Mouse (Mus musculus) layer of hippocampus, adult 18-20 months (tissue): Measurements from ENCODE around the gene Gm17019. TPM values are rescaled to one million over a fixed set of nuclear protein-coding genes. Genes with fewer than 3 reads are reported as not detected.
"Not testable (repeated sequence)": the region's sequence is repeated elsewhere in the genome, so short reads cannot be mapped to it uniquely, and the experiment has no call there.

Experiments
- DNase-seq, 2 experiments: peaks; one replicate each; pipeline ENCODE4 v3.0.0; 2022; ENCODE audit warnings: low spot score in 2 of 2
- long read RNA-seq: library from polyadenylated mRNA; stranded (forward); transcript quantifications from one replicate; pipeline ENCODE4 v2.0.0, GENCODE M21; 2021
- total RNA-seq, 2 experiments: library from RNA; stranded (reverse); gene quantifications; 2 replicates each; pipeline ENCODE4 v1.2.3; 2021

The Gm17019 gene
- total RNA-seq, result not detected
- long read RNA-seq, result 0 reads

- not testable (repeated sequence) for DNase-seq
Observed at GRCm38 (mm10) chr5:15032898-15033297, at the start of gene Gm17019. Gm17019 (minus strand) TSS chr5:15032998.

DNA sequence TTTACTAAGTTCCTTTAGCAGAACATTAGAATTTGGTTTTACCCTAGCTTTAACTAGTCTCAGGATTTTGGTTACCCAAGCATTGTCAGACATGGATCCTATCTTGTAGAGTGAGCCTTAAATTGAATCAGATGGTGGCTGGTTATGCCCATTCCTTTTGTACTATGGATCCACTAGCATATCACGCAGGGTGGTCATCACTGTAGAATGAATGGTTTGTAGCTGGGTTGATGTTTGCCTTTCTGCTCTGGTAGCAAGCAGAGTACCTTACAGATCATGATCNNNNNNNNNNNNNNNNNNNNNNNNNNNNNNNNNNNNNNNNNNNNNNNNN, 29.6 kb upstream of the Gm17019 start:
- not testable (repeated sequence) for DNase-seq

DNA sequence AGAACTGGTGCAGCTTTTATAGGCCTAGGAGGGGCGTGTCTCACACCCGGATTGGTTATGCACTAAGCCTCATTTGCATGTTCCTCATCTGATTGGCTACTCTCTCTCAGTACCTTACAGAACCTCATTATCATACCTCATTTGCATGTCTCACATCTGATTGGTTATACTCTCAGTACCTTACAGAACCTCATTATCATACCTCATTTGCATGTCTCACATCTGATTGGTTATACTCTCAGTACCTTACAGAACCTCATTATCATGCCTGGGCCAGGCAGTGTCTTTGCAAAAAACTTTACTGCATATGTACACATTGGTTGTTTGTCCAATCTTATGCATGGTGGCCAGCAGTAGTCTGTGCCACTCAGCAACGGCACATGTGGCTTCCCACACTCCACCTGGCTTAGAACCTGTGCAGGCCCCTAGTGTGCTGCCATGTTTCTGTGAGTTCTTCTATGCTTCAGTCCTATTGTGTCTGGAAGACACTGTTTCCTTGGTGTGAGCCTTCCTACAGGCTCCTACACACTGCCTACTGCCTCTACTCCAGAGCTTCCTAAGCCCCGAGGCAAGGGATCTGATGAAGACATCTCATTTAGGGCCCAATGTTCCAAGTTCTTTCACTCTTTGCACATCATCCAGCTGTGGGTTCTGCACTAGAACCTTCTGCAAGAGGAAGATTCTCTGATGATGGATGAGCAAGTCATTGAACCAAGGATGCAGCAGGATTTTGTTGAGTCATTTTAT, 29.0 kb upstream of the Gm17019 start:
- not testable (repeated sequence) for DNase-seq

DNA sequence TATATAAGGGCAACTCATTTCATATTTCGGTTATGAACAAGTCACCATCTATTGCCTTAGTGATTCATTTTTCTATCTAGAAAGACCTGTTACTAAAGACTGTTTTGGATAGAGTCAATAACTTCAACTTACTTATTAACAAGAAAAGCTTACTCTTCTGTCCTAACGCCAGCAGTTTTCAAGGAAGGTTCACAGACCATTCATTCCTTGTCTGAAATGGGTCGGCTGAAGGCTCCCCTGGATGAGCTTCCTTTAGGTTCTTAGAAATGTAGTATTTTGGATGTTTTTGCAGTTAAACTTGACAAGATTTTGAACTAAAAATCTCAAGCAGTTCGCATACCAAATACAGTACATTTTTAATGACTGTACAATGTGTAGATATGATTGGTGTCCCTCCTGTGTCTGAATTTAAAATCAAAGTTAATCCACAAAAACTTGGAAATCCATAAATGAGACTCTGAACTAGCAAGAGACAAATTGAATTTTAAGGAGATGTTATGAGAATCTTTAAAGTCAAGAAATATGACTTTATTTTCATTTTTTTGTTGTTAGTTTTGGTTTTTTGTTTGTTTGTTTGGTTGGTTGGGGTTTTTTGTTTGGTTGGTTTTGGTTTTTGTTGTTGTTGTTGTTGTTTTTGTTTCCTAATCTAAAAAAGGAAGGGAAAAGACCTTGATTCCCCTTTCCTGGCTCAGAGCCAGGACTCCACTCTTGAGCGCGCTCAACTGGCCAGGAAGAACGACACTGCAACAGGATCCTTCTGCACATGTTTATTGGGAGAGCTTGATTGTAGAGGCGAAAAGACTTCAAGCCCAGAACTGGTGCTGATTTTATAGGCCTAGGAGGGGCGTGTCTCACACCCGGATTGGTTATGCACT, 21.6 kb upstream of the Gm17019 start:
- DNase-seq, result not testable (repeated sequence)

GRCm38 (mm10) chr5:15053606-15053962, 20.8 kb upstream of the Gm17019 start:
- not testable (repeated sequence) for DNase-seq

- DNase-seq, result not testable (repeated sequence)
Observed at GRCm38 (mm10) chr5:15052945-15053605, 20.3 kb upstream of the Gm17019 start.

DNA sequence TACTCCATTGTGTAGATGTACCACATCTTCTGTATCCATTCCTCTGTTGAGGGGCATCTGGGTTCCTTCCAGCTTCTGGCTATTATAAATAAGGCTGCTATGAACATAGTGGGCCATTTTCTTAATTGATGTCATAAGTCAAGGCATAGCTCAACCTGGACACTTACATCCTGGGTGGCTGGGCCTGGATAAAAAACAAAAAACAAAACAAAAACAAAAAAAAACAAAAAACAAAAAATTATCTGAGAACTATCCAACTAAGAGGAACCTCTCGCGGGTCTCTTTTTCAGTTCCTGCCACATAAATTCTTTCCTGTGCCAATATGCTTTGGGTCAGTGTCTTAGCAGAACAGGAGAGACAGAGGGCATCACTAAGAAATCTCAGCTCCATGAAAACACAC, 18.0 kb upstream of the Gm17019 start:
- not testable (repeated sequence) for DNase-seq

DNA sequence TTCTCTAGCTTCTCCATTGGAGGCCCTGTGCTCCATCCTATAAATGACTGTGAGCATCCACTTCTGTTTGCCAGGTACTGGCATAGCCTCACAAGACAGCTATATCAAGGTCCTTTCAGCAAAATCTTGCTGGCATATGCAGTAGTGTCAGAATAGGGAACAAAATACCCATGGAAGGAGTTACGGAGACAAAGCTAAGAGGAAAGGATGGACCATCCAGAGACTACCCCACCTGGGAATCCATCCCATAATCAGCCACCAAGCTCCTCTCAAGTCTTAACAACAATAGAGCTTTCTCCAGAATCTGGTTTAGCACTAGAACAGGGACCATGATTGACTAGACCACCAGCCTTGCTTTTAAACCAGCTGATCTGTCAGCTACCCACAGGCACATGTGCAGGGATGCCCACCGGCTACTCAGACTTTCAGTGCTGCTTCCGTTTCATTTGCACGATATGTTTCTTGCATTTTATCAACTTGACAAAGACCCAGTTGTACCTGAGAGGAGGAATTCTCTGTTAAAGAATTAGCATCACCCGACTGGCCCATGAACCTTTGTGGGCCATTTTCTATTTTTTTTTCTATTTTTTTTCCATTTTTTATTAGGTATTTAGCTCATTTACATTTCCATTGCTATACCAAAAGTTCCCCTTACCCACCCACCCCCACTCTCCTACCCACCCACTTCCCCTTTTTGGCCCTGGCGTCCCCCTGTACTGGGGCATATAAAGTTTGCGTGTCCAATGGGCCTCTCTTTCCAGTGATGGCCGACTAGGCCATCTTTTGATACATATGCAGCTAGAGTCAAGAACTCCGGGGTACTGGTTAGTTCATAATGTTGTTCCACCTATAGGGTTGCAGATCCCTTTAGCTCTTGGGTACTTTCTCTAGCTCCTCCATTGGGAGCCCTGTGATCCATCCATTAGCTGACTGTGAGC, 12.3 kb upstream of the Gm17019 start:
- DNase-seq, result not testable (repeated sequence)

DNA sequence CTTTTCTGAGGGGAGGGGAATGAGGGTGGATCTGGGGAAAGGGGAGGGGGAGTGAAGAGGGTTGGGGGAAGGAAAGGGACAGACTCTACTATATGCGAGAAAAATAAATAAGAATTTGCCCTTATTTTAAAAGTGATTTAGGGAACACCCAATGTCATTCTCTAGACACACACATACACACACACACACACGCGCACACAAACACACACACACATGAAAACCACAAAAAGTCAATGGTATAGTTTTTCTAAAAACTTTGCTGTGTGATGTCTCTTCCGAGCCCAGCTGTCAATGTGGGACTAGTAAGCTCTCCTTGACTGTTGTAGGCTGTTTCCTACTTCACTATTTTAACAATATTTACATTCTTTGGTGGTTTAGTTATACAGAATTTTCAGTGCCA, 8.0 kb upstream of the Gm17019 start:
- not testable (repeated sequence) for DNase-seq

DNA sequence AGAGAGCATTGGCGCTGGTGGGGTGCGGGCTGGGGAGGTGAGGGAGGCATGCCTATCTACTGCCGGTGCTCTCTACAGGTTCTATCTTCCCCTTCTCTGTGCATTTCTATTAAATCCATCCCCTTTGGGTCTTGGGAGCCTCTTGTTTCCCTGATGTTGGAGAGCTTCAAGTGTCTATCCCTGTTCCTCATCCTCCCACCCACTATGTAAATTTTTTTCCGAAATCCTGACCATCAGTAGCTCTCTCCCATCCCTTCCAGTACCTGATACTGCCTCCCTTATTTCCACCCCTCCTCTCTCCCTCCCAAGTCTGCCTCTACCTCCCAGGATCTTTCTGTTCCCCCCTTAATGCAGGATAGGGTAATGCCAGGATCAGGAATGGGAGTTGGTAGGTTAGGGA, 7.2 kb upstream of the Gm17019 start:
- DNase-seq, result not testable (repeated sequence)

GRCm38 (mm10) chr5:15024316-15024715, 8.5 kb downstream of the Gm17019 start:
- DNase-seq, result not testable (repeated sequence)

DNA sequence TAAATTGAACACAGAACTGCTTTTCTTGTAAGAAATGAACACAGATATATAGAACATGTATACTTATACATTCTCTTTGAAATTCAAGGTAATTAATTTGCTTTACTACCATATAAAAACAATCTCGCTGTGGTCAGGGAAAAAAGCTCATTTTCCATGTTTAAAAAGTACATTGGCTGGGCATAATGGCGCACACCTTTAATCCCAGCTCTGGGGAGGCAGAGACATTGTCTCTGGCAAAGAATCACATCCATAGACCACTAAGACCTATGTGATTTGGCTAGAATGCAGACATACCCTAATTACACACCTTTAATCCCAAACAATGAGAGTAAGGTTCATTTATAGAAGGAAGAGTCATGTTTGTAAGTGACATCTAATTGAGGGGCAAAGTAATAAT, 12.7 kb downstream of the Gm17019 start:
- DNase-seq, result not testable (repeated sequence)

DNA sequence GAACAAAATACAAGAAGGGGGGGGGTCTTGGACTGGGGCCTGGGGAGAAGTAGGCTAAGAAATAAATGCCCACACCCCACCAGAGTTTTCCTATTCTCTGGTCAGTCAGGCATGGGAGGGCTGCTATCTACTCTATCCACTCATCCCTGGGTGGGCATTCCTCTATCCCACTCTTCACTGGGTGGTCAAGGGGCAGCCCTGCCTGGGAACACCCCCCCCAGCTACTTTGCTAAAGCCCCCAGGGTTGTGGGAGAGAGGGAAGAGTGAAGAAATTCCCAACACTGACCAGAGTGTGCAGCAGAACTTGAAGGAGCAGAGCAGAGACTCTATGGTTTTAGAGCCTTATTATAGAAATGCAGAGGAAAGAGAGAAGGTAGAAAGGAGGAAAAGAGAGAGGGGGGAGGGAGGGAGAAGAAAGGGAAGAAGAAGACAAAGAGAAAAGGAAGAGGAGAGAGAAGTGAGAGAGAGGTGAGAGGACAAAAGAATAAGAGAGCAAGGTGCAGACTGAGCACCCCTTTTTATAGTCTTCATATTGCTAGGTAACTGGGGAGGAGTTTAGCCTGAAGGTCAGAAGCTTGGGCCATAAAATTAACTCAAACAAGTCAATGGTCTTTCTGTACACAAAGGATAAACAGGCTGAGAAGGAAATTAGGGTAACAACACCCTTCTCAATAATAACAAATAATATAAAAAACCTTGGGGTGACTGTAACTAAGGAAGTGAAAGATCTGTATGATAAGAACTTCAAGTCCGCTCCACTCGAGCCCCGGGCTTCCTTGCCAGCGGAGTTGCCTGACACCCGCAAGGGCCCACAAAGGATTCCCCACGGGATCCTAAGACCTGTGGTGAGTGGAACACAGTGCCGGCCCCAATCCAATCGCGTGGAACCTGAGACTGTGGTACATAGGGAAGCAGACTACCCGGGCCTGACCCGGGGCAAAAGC, 21.9 kb downstream of the Gm17019 start:
- not testable (repeated sequence) for DNase-seq

GRCm38 (mm10) chr5:15006907-15007306, 25.9 kb downstream of the Gm17019 start:
- DNase-seq, result not testable (repeated sequence)

GRCm38 (mm10) chr5:15006288-15006687, 26.5 kb downstream of the Gm17019 start:
- not testable (repeated sequence) for DNase-seq

- not testable (repeated sequence) for DNase-seq
Observed at GRCm38 (mm10) chr5:15005584-15005983, 27.2 kb downstream of the Gm17019 start.

DNA sequence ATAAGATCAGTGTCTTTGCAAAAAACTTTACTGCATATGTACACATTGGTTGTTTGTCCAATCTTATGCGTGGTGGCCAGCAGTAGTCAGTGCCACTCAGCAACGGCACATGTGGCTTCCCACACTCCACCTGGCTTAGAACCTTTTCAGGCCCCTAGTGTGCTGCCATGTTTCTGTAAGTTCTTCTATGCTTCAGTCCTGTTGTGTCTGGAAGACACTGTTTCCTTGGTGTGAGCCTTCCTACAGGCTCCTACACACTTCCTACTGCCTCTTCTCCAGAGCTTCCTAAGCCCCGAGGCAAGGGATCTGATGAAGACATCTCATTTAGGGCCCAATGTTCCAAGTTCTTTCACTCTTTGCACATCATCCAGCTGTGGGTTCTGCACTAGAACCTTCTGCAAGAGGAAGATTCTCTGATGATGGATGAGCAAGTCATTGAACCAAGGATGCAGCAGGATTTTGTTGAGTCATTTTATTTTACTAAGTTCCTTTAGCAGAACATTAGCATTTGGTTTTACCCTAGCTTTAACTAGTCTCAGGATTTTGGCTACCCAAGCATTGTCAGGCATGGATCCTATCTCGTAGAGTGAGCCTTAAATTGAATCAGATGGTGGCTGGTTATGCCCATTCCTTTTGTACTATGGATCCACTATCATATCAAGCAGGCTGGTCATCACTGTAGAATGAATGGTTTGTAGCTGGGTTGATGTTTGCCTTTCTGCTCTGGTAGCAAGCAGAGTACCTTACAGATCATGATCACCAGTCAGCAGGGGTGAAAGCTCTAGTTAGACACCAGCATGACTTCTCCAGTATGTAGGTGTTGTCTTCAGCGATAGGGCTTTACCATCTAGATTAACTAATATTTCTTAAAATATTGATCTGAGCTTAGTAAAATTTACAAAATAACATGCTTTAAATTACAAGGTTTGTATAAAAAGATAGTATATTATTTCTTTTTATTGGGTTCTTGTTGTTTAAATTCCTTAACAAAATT, 27.9 kb downstream of the Gm17019 start:
- DNase-seq, result not testable (repeated sequence)

GRCm38 (mm10) chr5:14998077-14998476, 34.7 kb downstream of the Gm17019 start:
- DNase-seq, result not testable (repeated sequence)
